Mouse (Mus musculus) liver, adult 2 months (tissue): ENCODE data around the gene Rad9b.

ENCODE experiments used
- CTCF ChIP-seq: fragments of 200-500 bp; IDR thresholded peaks from 2 replicates; pipeline ENCODE4 v1.5.1; 2011; ENCODE audit warnings: low read depth, low read length, control low read depth
- POLR2A ChIP-seq: fragments of 200-500 bp; IDR thresholded peaks from 2 replicates; pipeline ENCODE4 v1.6.1; 2011; ENCODE audit warnings: low read length, control low read depth; ENCODE audit not compliant: insufficient read depth; ENCODE audit errors: extremely low read depth

- no peak for TF ChIP-seq CTCF
- no peak for TF ChIP-seq POLR2A
Observed at GRCm38 (mm10) chr5:122324608-122325431, 29.2 kb downstream of the Rad9b start.
